Mouse (Mus musculus) adrenal gland (tissue): ENCODE measurements around the gene Smg6.

ENCODE experiments used
- intact Hi-C: fragments of 180-260 bp; cut with DNase I; formaldehyde crosslinking; loops from one replicate; pipeline ENCODE4 v1.15.1; 2025
- long read RNA-seq, 2 experiments: library from polyadenylated mRNA; unstranded; transcript quantifications; one replicate each; pipeline ENCODE4 v2.0.0; 2020; ENCODE audit warnings: borderline replicate concordance in 1 of 2; ENCODE audit not compliant: insufficient replicate concordance in 1 of 2

The Smg6 gene
- long read RNA-seq, experiment 1, partial matches to known transcripts: 14 of 17 reads
- long read RNA-seq, experiment 1, other reads (novel, unspliced or antisense): 3 of 17 reads
- long read RNA-seq, experiment 2, partial matches to known transcripts: 17 of 24 reads
- long read RNA-seq, experiment 2, other reads (novel, unspliced or antisense): 7 of 24 reads

- intact Hi-C loops: no loop called here
Measured at GRCm38 (mm10) chr11:74925577-74926387, at the start of gene Smg6, which contains the start of gene Srr. TSS of gene Smg6 (plus strand) at chr11:74925823. TSS of gene Srr (minus strand) at chr11:74925948.

- intact Hi-C loops: no loop called here
Measured at GRCm38 (mm10) chr11:74876801-74877200, 48.8 kb upstream of the Smg6 start.

GRCm38 (mm10) chr11:74880999-74881398, 44.6 kb upstream of the Smg6 start:
- intact Hi-C loops: no loop called here

- intact Hi-C loops: no loop called here
Measured at GRCm38 (mm10) chr11:74881979-74882378, 43.6 kb upstream of the Smg6 start.

GRCm38 (mm10) chr11:74883098-74883497, 42.5 kb upstream of the Smg6 start:
- intact Hi-C loops: no loop called here

- intact Hi-C loops: no loop called here
Measured at GRCm38 (mm10) chr11:74894619-74895018, 31.0 kb upstream of the Smg6 start.

- intact Hi-C loops: no loop called here
Measured at GRCm38 (mm10) chr11:74895980-74896900, 29.4 kb upstream of the Smg6 start.

- intact Hi-C loops: no loop called here
Measured at GRCm38 (mm10) chr11:74896901-74897677, 28.5 kb upstream of the Smg6 start, which contains the start of gene Sgsm2. TSS of gene Sgsm2 (minus strand) at chr11:74897060.

GRCm38 (mm10) chr11:74897678-74898516, 27.7 kb upstream of the Smg6 start, which contains the start of gene Tsr1:
TSS of gene Tsr1 (plus strand) at chr11:74898071.
- intact Hi-C loops: no loop called here

GRCm38 (mm10) chr11:74898517-74898827, 27.2 kb upstream of the Smg6 start:
- intact Hi-C loops: no loop called here

- intact Hi-C loops: no loop called here
Measured at GRCm38 (mm10) chr11:74901555-74901954, 24.1 kb upstream of the Smg6 start.

- intact Hi-C loops: no loop called here
Measured at GRCm38 (mm10) chr11:74902416-74902815, 23.2 kb upstream of the Smg6 start.

- intact Hi-C loops: no loop called here
Measured at GRCm38 (mm10) chr11:74907850-74908249, 17.8 kb upstream of the Smg6 start.

GRCm38 (mm10) chr11:74908618-74909399, 16.8 kb upstream of the Smg6 start:
- intact Hi-C loops: no loop called here

GRCm38 (mm10) chr11:74909978-74910377, 15.6 kb upstream of the Smg6 start:
- intact Hi-C loops: no loop called here

GRCm38 (mm10) chr11:74912492-74912891, 13.1 kb upstream of the Smg6 start:
- intact Hi-C loops: no loop called here

GRCm38 (mm10) chr11:74919249-74919648, 6.4 kb upstream of the Smg6 start:
- intact Hi-C loops: no loop called here

- intact Hi-C loops: no loop called here
Measured at GRCm38 (mm10) chr11:74924149-74924548, 1.5 kb upstream of the Smg6 start.

GRCm38 (mm10) chr11:74926388-74927005, 874 bp downstream of the Smg6 start:
- intact Hi-C loops: no loop called here
